Mouse (Mus musculus) lung, postnatal 0 days (tissue): Measurements from ENCODE around the gene Rhof. TPM values are rescaled to one million over a fixed set of nuclear protein-coding genes. Genes with fewer than 3 reads are reported as not detected.

Experiments
- ATAC-seq: fragments of 200-750 bp; cut with Nextera tagmentation; 2 replicates; pipeline ENCODE4 v1.8.0; 2017; ENCODE audit warnings: moderate library complexity
- DNase-seq: peaks from one replicate; pipeline ENCODE4 v3.0.0-alpha.2; 2016; ENCODE audit warnings: low spot score
- H3K27ac ChIP-seq: fragments of 300-500 bp; sonication (generic); 2 replicates; pipeline ENCODE4 v1.5.1; 2014; ENCODE audit warnings: antibody characterized with exemption, mild to moderate bottlenecking, low read length, mixed read lengths
- H3K27me3 ChIP-seq: fragments of 300-500 bp; sonication (generic); replicated peaks from 2 replicates; pipeline ENCODE4 v1.6.1; 2014; ENCODE audit warnings: low read length, mixed read lengths; ENCODE audit not compliant: insufficient read depth
- H3K36me3 ChIP-seq: fragments of 300-500 bp; sonication (generic); 2 replicates; pipeline ENCODE4 v1.6.1; 2014; ENCODE audit warnings: low read length, mixed read lengths; ENCODE audit not compliant: insufficient read depth
- H3K4me1 ChIP-seq: fragments of 300-500 bp; sonication (generic); 2 replicates; pipeline ENCODE4 v1.6.1; 2014; ENCODE audit warnings: antibody characterized with exemption, low read depth, low read length, mixed read lengths; ENCODE audit not compliant: insufficient read depth
- H3K4me2 ChIP-seq: fragments of 300-500 bp; sonication (generic); replicated peaks from 2 replicates; pipeline ENCODE4 v1.6.1; 2014; ENCODE audit warnings: low read depth, mild to moderate bottlenecking, low read length, moderate library complexity, mixed read lengths
- H3K4me3 ChIP-seq: fragments of 300-500 bp; sonication (generic); 2 replicates; pipeline ENCODE4 v1.5.1; 2014; ENCODE audit warnings: low read depth, low read length
- H3K9ac ChIP-seq: fragments of 300-500 bp; sonication (generic); replicated peaks from 2 replicates; pipeline ENCODE4 v1.6.1; 2014; ENCODE audit warnings: low read depth, mild to moderate bottlenecking
- H3K9me3 ChIP-seq: fragments of 300-500 bp; sonication (generic); 2 replicates; pipeline ENCODE4 v1.6.1; 2016; ENCODE audit warnings: low read length, mixed read lengths
- CTCF ChIP-seq: IDR thresholded peaks from 2 replicates; pipeline ENCODE4 v1.5.1; 2016; ENCODE audit warnings: antibody characterized with exemption, mild to moderate bottlenecking
- EP300 ChIP-seq: IDR thresholded peaks from 2 replicates; pipeline ENCODE4 v1.6.1; 2016; ENCODE audit warnings: antibody characterized with exemption, mild to moderate bottlenecking, control low read depth
- WGBS: fragments of 180-500 bp; shearing (Covaris S2); extraction: QIAGEN DNeasy Blood & Tissue Kit; methylation state at CpG from one replicate; pipeline ENCODE4 v1.1.7; 2014; 5-methylcytosine and 5-hydroxymethylcytosine counted together
- polyA plus RNA-seq: library from polyadenylated mRNA; unstranded; fragments of >200 nt; fragmentation: Nextera tagmentation; extraction: Ambion mirVana; gene quantifications from 2 replicates; pipeline ENCODE4 v1.2.1, GENCODE M21; 2015

Rhof gene
- polyA plus RNA-seq, 1 experiment from 2014 or later, result 12.4 TPM

DNA sequence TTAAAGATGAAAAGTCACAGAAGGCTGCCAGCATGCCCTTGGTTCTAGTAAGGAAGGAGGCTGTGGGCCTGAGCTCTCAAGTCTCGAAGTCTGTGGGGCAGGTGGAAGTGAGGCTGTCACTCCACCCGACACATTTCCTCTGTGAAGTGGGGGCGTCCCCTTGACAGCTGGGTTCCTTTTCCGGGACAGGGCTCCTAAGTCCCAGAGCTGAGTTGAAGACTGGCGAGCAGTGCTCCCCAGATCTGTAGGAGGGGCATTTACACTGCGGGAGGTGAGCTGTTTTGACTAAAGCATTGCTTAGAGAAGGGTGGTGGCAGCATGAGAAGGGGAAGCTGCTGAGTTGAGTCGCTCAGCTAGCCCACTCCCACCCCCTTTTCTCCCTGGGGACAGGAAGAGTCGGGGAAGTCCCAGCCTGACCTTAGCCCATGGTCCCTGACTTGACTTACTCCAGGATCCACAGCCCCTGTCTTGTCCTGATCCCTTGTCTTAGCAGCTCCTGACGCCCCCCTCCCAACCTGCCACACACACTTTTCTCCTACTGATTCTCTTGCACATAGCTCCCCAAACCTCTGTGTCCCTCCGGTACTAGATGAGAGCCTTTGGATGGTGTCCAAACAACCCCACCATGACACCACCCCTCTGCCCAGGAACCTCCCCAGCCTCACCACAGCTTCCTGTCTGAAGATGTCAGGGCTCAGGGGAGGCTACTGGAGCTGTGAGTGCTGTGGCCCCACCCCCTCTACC, 3.9 kb downstream of the Rhof start:
- Histone ChIP-seq H3K4me3 (no peak overlapping the region), H3K4me2 (0 out of 2 replicates have a peak overlapping the region, but pooled peaks have one; percentile 5), H3K4me1 (peaks cover 7% of the 10 kb centered on the region), H3K9me3 (no peaks in the 10 kb centered on the region), H3K9ac (0 out of 2 replicates have a peak overlapping the region, but pooled peaks have one; percentile 19), H3K27me3 (no peaks in the 10 kb centered on the region), H3K36me3 (no peaks in the 10 kb centered on the region; the same call in 1 of the 2 replicates), H3K27ac (peak overlapping the region; percentile 47; the same call in 1 of the 2 replicates)
- ATAC-seq (0 out of 2 replicates have a peak, but pooled peaks have one; percentile 10), DNase-seq (peak; percentile 68)
- 36% methylated on average over 10 of the region's 10 CpGs for WGBS
- TF ChIP-seq EP300, result no peak
- no peak for TF ChIP-seq CTCF

DNA sequence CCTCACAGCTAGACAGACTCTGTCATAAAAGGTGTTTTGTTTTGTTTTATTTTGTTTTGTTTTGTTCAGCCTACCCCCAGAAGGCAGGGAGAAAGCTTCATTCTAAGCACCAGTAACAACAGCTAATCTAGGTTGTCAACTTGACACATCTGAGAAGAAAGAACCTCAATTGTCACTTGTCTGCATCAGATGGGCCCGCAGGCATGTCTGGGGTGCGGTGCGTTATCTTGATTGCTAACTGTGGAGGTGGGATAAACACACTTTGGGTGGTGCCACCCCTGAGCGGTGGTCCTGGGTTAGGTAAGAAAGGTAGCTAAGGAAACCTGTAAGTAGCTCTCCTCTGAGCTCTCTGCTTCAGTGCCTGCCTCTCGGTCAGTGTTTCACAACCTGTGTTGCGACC, 5.5 kb downstream of the Rhof start:
- Histone ChIP-seq H3K36me3 (no peaks in the 10 kb centered on the region; the same call in 1 of the 2 replicates), H3K27me3 (no peaks in the 10 kb centered on the region), H3K27ac (no peak overlapping the region), H3K9me3 (no peaks in the 10 kb centered on the region), H3K4me3 (no peak overlapping the region), H3K9ac (no peak overlapping the region), H3K4me2 (no peak overlapping the region), H3K4me1 (peaks cover 4% of the 10 kb centered on the region; the same call in 1 of the 2 replicates)
- 73% methylated on average over 6 of the region's 6 CpGs for WGBS
- ATAC-seq (no peak), DNase-seq (no peak)
- no peak for TF ChIP-seq CTCF
- TF ChIP-seq EP300, result no peak

DNA sequence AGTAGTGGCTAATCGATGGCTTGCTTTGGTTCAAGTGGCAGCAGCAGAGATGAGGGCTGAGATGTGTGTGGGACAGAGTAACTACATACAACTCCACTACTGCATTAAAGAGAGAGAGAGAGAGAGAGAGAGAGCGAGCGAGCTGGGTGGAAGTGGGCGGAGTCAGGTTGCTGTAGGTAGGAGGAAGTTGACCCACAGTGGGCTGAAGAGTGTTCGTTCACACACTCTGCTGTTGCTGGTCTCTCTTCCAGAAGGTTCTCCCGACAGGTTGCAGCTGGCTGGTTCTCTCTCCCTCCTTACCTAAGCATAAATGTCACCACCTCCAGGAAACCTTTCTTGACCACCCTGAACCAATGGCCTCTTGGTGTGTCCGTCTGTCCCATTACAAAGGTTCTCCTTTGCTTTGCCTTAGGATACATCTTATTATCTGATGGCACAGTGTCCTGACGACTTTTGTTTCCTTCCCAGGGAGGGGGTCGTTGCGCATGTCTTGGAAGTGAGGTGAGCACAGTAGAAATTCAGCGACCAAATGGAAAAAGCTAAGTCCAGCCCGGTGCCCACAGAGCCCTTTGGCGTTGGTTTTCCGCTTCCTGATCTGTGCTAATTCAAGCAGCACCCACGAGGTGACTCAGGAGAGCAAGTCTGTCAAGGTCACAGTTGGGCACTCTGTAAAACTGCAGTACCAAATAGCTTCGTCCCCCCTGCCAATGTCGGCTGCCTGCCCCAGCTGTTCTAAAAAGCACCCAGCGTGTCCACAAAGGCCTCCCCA, 6.7 kb downstream of the Rhof start:
- Histone ChIP-seq H3K36me3 (no peaks in the 10 kb centered on the region; the same call in 1 of the 2 replicates), H3K9me3 (no peaks in the 10 kb centered on the region), H3K4me3 (no peak overlapping the region), H3K4me1 (peaks cover 4% of the 10 kb centered on the region; the same call in 1 of the 2 replicates), H3K27ac (no peak overlapping the region; the same call in 1 of the 2 replicates), H3K27me3 (no peaks in the 10 kb centered on the region), H3K9ac (no peak overlapping the region), H3K4me2 (no peak overlapping the region)
- DNase-seq, result peak; percentile 62
- 65% methylated on average over 18 of the region's 18 CpGs for WGBS
- TF ChIP-seq EP300 (no peak), CTCF (no peak)
- 0 out of 2 replicates have a peak, but pooled peaks have one; percentile 12 for ATAC-seq

DNA sequence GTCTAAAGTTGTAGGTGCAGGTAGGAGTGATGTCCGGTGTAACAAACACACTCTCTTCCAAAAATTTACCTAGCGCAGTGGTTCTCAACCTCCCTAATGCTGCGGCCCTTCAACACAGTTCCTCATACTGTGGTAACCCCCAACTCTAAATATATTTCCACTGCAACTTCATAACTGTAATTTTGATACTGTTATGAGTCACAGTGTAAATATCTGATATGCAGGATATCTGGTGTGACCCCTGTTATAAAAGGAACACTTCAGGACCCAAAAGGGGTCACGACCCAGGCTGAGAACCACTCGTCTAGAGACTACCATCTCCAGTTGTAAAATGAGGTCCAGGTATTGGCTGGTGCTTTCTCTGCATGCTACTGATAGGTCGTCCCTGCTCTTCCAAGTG, 7.4 kb downstream of the Rhof start:
- H3K9ac ChIP-seq, result no peak overlapping the region
- H3K27ac ChIP-seq, result no peak overlapping the region
- no peaks in the 10 kb centered on the region for H3K27me3 ChIP-seq
- H3K4me3 ChIP-seq, result no peak overlapping the region
- DNase-seq (no peak), ATAC-seq (no peak)
- H3K36me3 ChIP-seq, result no peaks in the 10 kb centered on the region; the same call in 1 of the 2 replicates
- H3K4me2 ChIP-seq, result no peak overlapping the region
- TF ChIP-seq EP300 (no peak), CTCF (no peak)
- 70% methylated on average over 6 of the region's 6 CpGs for WGBS
- peaks cover 4% of the 10 kb centered on the region; the same call in 1 of the 2 replicates for H3K4me1 ChIP-seq
- H3K9me3 ChIP-seq, result no peaks in the 10 kb centered on the region

DNA sequence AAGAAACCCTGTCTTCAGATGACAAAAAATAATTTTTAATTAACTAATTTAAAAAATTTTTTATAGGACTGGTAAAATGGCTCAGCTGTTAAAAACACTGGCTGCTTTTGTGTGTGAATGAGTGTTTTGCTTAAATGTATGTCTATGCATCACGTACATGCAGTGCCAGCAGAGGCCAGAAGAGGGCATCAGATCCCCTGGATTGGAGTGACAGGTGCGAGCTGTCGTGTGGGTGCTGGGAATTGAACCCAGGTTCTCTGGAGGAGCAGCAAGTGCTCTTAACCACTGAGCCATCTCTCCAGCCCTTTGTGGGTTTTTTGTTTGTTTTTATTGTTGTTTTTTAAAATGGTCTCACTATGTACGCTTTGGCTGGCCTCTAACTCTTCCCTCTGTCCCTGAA, 10.3 kb downstream of the Rhof start:
- H3K27ac ChIP-seq, result no peak overlapping the region
- H3K4me2 ChIP-seq, result no peak overlapping the region
- no peaks in the 10 kb centered on the region; the same call in 1 of the 2 replicates for H3K36me3 ChIP-seq
- DNase-seq (no peak), ATAC-seq (no peak)
- H3K4me3 ChIP-seq, result no peak overlapping the region
- WGBS, result 92% methylated on average over 4 of the region's 4 CpGs
- H3K27me3 ChIP-seq, result no peaks in the 10 kb centered on the region
- no peak overlapping the region for H3K9ac ChIP-seq
- H3K9me3 ChIP-seq, result no peaks in the 10 kb centered on the region
- TF ChIP-seq EP300, result no peak
- TF ChIP-seq CTCF, result peak; percentile 64
- no peaks in the 10 kb centered on the region for H3K4me1 ChIP-seq

DNA sequence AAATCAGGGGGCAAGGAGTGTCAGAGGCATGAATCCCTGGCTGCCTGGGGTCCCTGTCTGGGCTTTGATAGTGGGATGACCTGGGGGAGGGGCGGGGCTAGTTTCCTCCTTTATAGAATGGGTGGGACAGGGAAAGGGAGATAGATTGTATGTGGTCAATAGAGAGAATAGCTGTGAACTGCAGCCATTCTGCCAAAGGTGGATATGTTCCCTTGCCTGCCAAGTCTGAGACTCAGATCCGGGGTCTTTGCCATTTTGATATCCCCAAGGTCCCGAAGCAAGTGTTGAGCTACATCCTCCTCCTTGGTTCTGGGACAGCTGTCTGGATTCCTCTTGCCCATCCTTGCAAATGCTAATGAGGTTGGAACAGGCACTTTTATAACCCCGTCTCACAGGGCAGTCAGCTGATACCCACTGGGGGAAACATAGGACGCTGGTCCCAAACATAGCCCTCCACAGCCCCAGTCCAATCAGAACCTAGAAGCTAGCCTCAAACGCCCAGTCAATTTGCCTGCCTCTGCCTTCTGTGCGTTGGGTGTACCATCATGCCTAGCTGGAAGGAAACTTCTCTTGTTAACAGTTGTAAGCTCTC, 11.8 kb downstream of the Rhof start:
- no peaks in the 10 kb centered on the region for H3K9me3 ChIP-seq
- H3K4me3 ChIP-seq, result no peak overlapping the region
- WGBS, result 86% methylated on average over 7 of the region's 7 CpGs
- ATAC-seq (no peak), DNase-seq (no peak)
- TF ChIP-seq EP300, result no peak
- TF ChIP-seq CTCF, result no peak
- no peak overlapping the region for H3K9ac ChIP-seq
- H3K4me1 ChIP-seq, result no peaks in the 10 kb centered on the region
- no peaks in the 10 kb centered on the region; the same call in 1 of the 2 replicates for H3K36me3 ChIP-seq
- no peak overlapping the region for H3K27ac ChIP-seq
- no peaks in the 10 kb centered on the region for H3K27me3 ChIP-seq
- no peak overlapping the region for H3K4me2 ChIP-seq
